Mouse (Mus musculus) heart, embryonic 13.5 days (tissue): ENCODE measurements around the gene Vax2. TPM values are rescaled to one million over a fixed set of nuclear protein-coding genes. Genes with fewer than 3 reads are reported as not detected.

ENCODE experiments used
- ATAC-seq: fragments of 200-750 bp; cut with Nextera tagmentation; 2 replicates; pipeline ENCODE4 v1.8.0; 2017; ENCODE audit warnings: moderate TSS enrichment; ENCODE audit not compliant: insufficient number of reproducible peaks, low FRiP score, low TSS enrichment; ENCODE audit errors: extremely low read depth
- H3K27ac ChIP-seq: fragments of 300-500 bp; sonication (generic); replicated peaks from 2 replicates; pipeline ENCODE4 v1.5.1; 2015; ENCODE audit warnings: moderate library complexity, mild to moderate bottlenecking, inconsistent platforms
- H3K27me3 ChIP-seq: fragments of 300-500 bp; sonication (generic); replicated peaks from 2 replicates; pipeline ENCODE4 v1.6.1; 2015; ENCODE audit warnings: mild to moderate bottlenecking, inconsistent platforms
- H3K36me3 ChIP-seq: fragments of 300-500 bp; sonication (generic); 2 replicates; pipeline ENCODE4 v1.6.1; 2015; ENCODE audit warnings: mild to moderate bottlenecking, inconsistent platforms
- H3K4me1 ChIP-seq: fragments of 300-500 bp; sonication (generic); 2 replicates; pipeline ENCODE4 v1.6.1; 2015; ENCODE audit warnings: inconsistent platforms
- H3K4me2 ChIP-seq: fragments of 300-500 bp; sonication (generic); 2 replicates; pipeline ENCODE4 v1.6.1; 2015; ENCODE audit warnings: inconsistent platforms, mild to moderate bottlenecking, moderate library complexity
- H3K4me3 ChIP-seq: fragments of 300-500 bp; sonication (generic); 2 replicates; pipeline ENCODE4 v1.5.1; 2015; ENCODE audit warnings: moderate library complexity, mild to moderate bottlenecking, inconsistent platforms
- H3K9ac ChIP-seq: fragments of 300-500 bp; sonication (generic); 2 replicates; pipeline ENCODE4 v1.6.1; 2015; ENCODE audit warnings: inconsistent platforms, mild to moderate bottlenecking, moderate library complexity
- H3K9me3 ChIP-seq: fragments of 300-500 bp; sonication (generic); 2 replicates; pipeline ENCODE4 v1.6.1; 2016; ENCODE audit warnings: inconsistent platforms
- whole genome bisulfite sequencing: fragments of 180-500 bp; shearing (Covaris S2); methylation state at CpG from one replicate; pipeline ENCODE4 v1.1.7; 2015; ENCODE audit warnings: mixed read lengths; 5-methylcytosine and 5-hydroxymethylcytosine counted together
- polyA plus RNA-seq: library from polyadenylated mRNA; unstranded; fragments of >200 nt; fragmentation: Nextera tagmentation; extraction: Ambion mirVana; gene quantifications from 2 replicates; pipeline ENCODE4 v1.2.1, GENCODE M21; 2015

Gene Vax2
- polyA plus RNA-seq, 1 experiment from 2014 or later: not detected

DNA sequence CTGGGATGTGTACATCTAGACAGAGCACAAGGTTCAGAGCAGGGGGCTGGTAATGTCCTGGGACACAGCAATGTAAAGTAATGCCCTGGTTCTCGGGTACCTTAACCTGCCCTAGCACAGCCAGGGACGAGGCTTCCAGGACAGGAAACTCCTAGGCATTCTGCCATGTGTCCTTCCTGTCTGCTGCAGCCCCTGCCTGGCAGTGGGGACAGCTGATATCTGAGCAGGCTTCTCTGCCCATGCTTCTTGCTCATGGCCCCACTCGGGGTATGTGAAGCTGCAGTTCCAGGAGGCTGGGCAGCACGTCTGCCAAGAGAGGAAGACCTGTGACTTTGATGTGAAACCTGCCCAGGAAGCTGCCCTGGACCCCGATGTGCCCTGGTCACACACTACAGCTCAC, 57.4 kb downstream of the Vax2 start:
- WGBS: 64% methylated on average over 5 of the region's 5 CpGs
- Histone ChIP-seq H3K4me3 (no peak overlapping the region), H3K27ac (no peak overlapping the region), H3K9me3 (no peaks in the 10 kb centered on the region), H3K4me2 (no peak overlapping the region), H3K9ac (no peak overlapping the region), H3K4me1 (peaks cover 15% of the 10 kb centered on the region), H3K36me3 (peaks cover 56% of the 10 kb centered on the region), H3K27me3 (peaks cover 17% of the 10 kb centered on the region)
- ATAC-seq: no peak

DNA sequence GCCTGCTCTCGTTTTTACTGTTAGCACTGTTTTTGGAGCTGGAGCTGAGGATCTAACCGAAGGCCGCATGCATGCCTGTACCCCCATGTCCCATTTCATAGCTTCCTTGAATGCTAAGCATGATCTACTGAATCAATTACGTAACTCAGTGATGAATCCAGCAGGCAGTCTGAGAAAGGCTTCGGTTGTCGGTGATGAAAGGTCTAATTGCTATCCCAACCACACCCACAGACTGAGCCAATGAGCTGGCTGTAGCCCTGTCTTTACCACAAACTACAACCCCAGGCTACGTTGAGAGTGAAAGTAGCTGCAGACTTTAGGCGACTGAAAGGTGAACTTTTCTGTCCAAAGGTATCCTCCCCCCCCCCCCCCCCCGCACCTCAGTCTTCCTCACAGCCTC, 63.1 kb downstream of the Vax2 start:
- peak overlapping the region; percentile 93 for H3K4me2 ChIP-seq
- no peak for ATAC-seq
- 63% methylated on average over 9 of the region's 9 CpGs for WGBS

GRCm38 (mm10) chr6:83774781-83775563, 63.9 kb downstream of the Vax2 start:
- peak overlapping the region; percentile 93 for H3K4me2 ChIP-seq
- peaks cover 17% of the 10 kb centered on the region for H3K4me1 ChIP-seq
- peak overlapping the region; percentile 90 for H3K27ac ChIP-seq
- H3K4me3 ChIP-seq: peak overlapping the region; percentile 94
- peaks cover 38% of the 10 kb centered on the region for H3K36me3 ChIP-seq
- ATAC-seq: no peak
- H3K27me3 ChIP-seq: 0 out of 2 replicates have a peak, but pooled peaks cover 2% of the 10 kb centered on the region
- H3K9me3 ChIP-seq: no peaks in the 10 kb centered on the region
- WGBS: under 1% methylated on average over 14 of the region's 14 CpGs
- H3K9ac ChIP-seq: peak overlapping the region; percentile 97

More for the DNA sequence above, 63.1 kb downstream of the Vax2 start:
- Histone ChIP-seq H3K27ac (no peak overlapping the region), H3K4me3 (peak overlapping the region; percentile 94), H3K9ac (peak overlapping the region; percentile 97), H3K36me3 (peaks cover 46% of the 10 kb centered on the region), H3K4me1 (peaks cover 17% of the 10 kb centered on the region), H3K9me3 (no peaks in the 10 kb centered on the region), H3K27me3 (0 out of 2 replicates have a peak, but pooled peaks cover 2% of the 10 kb centered on the region)

GRCm38 (mm10) chr6:83775638-83776293, 64.7 kb downstream of the Vax2 start, which contains the start of gene Tex261:
TSS of gene Tex261 (minus strand) at chr6:83775813.
- no peaks in the 10 kb centered on the region for H3K9me3 ChIP-seq
- H3K27me3 ChIP-seq: 0 out of 2 replicates have a peak, but pooled peaks cover 6% of the 10 kb centered on the region
- H3K4me2 ChIP-seq: peak within 1 kb of the TSS; percentile 93
- peaks cover 17% of the 10 kb centered on the region for H3K4me1 ChIP-seq
- peaks cover 30% of the 10 kb centered on the region for H3K36me3 ChIP-seq
- peak; percentile 86 for ATAC-seq
- WGBS: under 1% methylated on average over 41 of the region's 45 CpGs
- peak within 1 kb of the TSS; percentile 90 for H3K27ac ChIP-seq
- H3K4me3 ChIP-seq: peak within 1 kb of the TSS; percentile 94
- peak within 1 kb of the TSS; percentile 97 for H3K9ac ChIP-seq

GRCm38 (mm10) chr6:83778306-83778705, 67.2 kb downstream of the Vax2 start:
- WGBS: 74% methylated on average over 7 of the region's 7 CpGs
- Histone ChIP-seq H3K9ac (no peak overlapping the region), H3K27ac (no peak overlapping the region), H3K9me3 (no peaks in the 10 kb centered on the region), H3K4me1 (peaks cover 17% of the 10 kb centered on the region), H3K4me3 (no peak overlapping the region), H3K4me2 (no peak overlapping the region), H3K36me3 (peaks cover 4% of the 10 kb centered on the region), H3K27me3 (0 out of 2 replicates have a peak, but pooled peaks cover 8% of the 10 kb centered on the region)
- ATAC-seq: no peak

DNA sequence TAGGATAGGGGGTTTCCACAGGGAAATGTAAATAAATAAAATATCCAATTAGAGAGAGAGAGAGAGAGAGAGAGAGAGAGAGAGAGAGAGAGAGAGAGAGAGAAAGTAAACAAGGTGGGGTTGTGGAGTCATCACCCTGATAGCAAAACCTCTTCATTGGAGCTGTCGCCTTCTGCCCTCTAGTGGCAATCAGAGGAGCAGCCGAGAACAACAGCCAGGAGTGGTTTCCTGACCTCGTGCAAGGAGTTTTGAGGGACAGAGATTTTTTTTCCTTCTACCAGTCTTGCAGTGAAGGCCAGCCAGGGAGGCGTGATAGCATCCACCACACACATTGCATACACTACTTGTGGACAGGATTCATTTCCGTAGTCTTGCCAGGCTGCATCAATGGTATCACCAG, 68.0 kb downstream of the Vax2 start:
- Histone ChIP-seq H3K4me3 (no peak overlapping the region), H3K36me3 (no peaks in the 10 kb centered on the region), H3K27ac (no peak overlapping the region), H3K9me3 (no peaks in the 10 kb centered on the region), H3K27me3 (0 out of 2 replicates have a peak, but pooled peaks cover 8% of the 10 kb centered on the region), H3K9ac (no peak overlapping the region), H3K4me2 (no peak overlapping the region), H3K4me1 (peaks cover 13% of the 10 kb centered on the region)
- no peak for ATAC-seq
- 5% methylated on average over 5 of the region's 5 CpGs for WGBS

- no peak for ATAC-seq
- Histone ChIP-seq H3K27ac (no peak overlapping the region), H3K4me3 (no peak overlapping the region), H3K36me3 (no peaks in the 10 kb centered on the region), H3K9me3 (no peaks in the 10 kb centered on the region), H3K4me2 (no peak overlapping the region), H3K27me3 (peaks cover 7% of the 10 kb centered on the region; the same call in 1 of the 2 replicates), H3K9ac (no peak overlapping the region), H3K4me1 (peaks cover 6% of the 10 kb centered on the region; the same call in 1 of the 2 replicates)
- 62% methylated on average over 3 of the region's 3 CpGs for WGBS
Measured at GRCm38 (mm10) chr6:83786426-83786825, 75.4 kb downstream of the Vax2 start.

Other genes with a start within 250 kb of the Vax2 start
- gene Dguok, start 204.3 kb upstream of the Vax2 start, polyA plus RNA-seq: 54.0 and 55.2 TPM in 2 replicates
- 15.2 and 20.7 TPM in 2 replicates for gene Actg2, start 175.0 kb upstream of the Vax2 start, polyA plus RNA-seq
- 21.4 and 24.2 TPM in 2 replicates for gene Stambp, start 138.5 kb upstream of the Vax2 start, polyA plus RNA-seq
- gene Clec4f, start 55.1 kb upstream of the Vax2 start, polyA plus RNA-seq: 0.23 and 0.27 TPM in 2 replicates
- gene Cd207, start 33.4 kb upstream of the Vax2 start, polyA plus RNA-seq: 0.09 TPM in 1 of 2 replicates, not detected in the other
- gene Atp6v1b1, start 31.7 kb downstream of the Vax2 start, polyA plus RNA-seq: not detected in 2 replicates
- not detected in 2 replicates for gene Ankrd53, start 51.4 kb downstream of the Vax2 start, polyA plus RNA-seq
- 60.4 and 72.9 TPM in 2 replicates for gene Tex261, start 64.5 kb downstream of the Vax2 start, polyA plus RNA-seq
- 55.4 and 57.6 TPM in 2 replicates for gene Nagk, start 83.7 kb downstream of the Vax2 start, polyA plus RNA-seq
- 12.5 and 13.1 TPM in 2 replicates for gene Paip2b, start 120.5 kb downstream of the Vax2 start, polyA plus RNA-seq
- gene Zfp638, start 155.8 kb downstream of the Vax2 start, polyA plus RNA-seq: 35.2 and 36.9 TPM in 2 replicates